Mouse (Mus musculus) limb, embryonic 13.5 days (tissue): Measurements from ENCODE around the gene Nr1i2. TPM values are rescaled to one million over a fixed set of nuclear protein-coding genes. Genes with fewer than 3 reads are reported as not detected.
"Not testable (repeated sequence)": the region's sequence is repeated elsewhere in the genome, so short reads cannot be mapped to it uniquely, and the experiment has no call there.

Experiments used
- ATAC-seq: fragments of 200-750 bp; cut with Nextera tagmentation; 2 replicates; pipeline ENCODE4 v1.8.0; 2017; ENCODE audit warnings: low read depth, moderate number of reproducible peaks, moderate TSS enrichment; ENCODE audit not compliant: low FRiP score
- H3K27ac ChIP-seq: fragments of 300-500 bp; sonication (generic); 2 replicates; pipeline ENCODE4 v1.5.1; 2015; ENCODE audit warnings: inconsistent platforms, mild to moderate bottlenecking, moderate library complexity
- H3K27me3 ChIP-seq: fragments of 300-500 bp; sonication (generic); 2 replicates; pipeline ENCODE4 v1.6.1; 2015; ENCODE audit warnings: mild to moderate bottlenecking, inconsistent platforms
- H3K36me3 ChIP-seq: fragments of 300-500 bp; sonication (generic); 2 replicates; pipeline ENCODE4 v1.6.1; 2015; ENCODE audit warnings: inconsistent platforms, mild to moderate bottlenecking, moderate library complexity
- H3K4me1 ChIP-seq: fragments of 300-500 bp; sonication (generic); 2 replicates; pipeline ENCODE4 v1.6.1; 2015; ENCODE audit warnings: inconsistent platforms
- H3K4me2 ChIP-seq: fragments of 300-500 bp; sonication (generic); replicated peaks from 2 replicates; pipeline ENCODE4 v1.6.1; 2015; ENCODE audit warnings: inconsistent platforms, mild to moderate bottlenecking, moderate library complexity
- H3K4me3 ChIP-seq: fragments of 300-500 bp; sonication (generic); 2 replicates; pipeline ENCODE4 v1.5.1; 2015; ENCODE audit warnings: moderate library complexity, mild to moderate bottlenecking, inconsistent platforms
- H3K9ac ChIP-seq: fragments of 300-500 bp; sonication (generic); 2 replicates; pipeline ENCODE4 v1.6.1; 2015; ENCODE audit warnings: mild to moderate bottlenecking, inconsistent platforms
- H3K9me3 ChIP-seq: fragments of 300-500 bp; sonication (generic); 2 replicates; pipeline ENCODE4 v1.6.1; 2016; ENCODE audit warnings: inconsistent platforms
- WGBS: fragments of 180-500 bp; shearing (Covaris S2); methylation state at CpG from one replicate; pipeline ENCODE4 v1.1.7; 2015; 5-methylcytosine and 5-hydroxymethylcytosine counted together
- polyA plus RNA-seq: library from polyadenylated mRNA; unstranded; fragments of >200 nt; fragmentation: Nextera tagmentation; extraction: Ambion mirVana; gene quantifications from 2 replicates; pipeline ENCODE4 v1.2.1, GENCODE M21; 2015

Gene Nr1i2
- not detected in 2 replicates for polyA plus RNA-seq

DNA sequence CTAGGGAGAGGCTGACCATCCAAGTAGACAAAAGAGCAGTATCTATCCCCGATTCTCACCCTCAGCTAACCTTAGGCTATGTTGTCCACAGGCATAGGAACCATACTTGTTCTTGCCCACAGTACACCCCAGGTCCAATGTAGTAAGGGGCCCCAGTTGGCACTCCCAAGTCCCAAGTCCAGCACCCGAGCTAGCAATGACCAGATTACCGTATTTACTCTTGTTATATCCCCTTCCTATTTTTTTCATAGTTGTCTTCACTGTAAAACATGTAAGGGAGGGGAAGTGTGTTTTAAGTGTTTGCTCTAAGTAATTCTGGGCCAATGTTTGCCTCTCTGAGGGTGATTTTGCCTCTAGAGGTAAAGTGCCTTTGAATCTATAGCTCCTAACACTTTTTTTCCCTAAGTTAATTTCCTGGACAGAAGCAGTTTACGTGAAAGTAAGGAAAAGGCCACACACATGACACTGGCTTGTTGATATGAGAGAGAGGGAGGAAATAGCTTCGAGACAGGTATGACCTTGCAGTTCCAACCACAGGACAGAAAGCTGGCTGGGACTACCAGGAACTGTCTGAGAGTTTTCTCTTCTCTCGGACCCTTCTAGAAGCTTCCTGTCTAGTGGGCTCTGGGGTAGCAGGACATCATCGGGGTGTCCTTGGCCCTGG lies at the start of gene Nr1i2:
Gene Nr1i2 (minus strand): TSS at position 140 of the 664 bp plus-strand sequence.
- Histone ChIP-seq H3K9me3 (no peaks in the 10 kb centered on the region), H3K27me3 (no peaks in the 10 kb centered on the region), H3K4me2 (no peak within 1 kb of the TSS), H3K36me3 (no peaks in the 10 kb centered on the region), H3K4me1 (peaks cover 10% of the 10 kb centered on the region), H3K4me3 (no peak within 1 kb of the TSS), H3K27ac (no peak within 1 kb of the TSS), H3K9ac (no peak within 1 kb of the TSS)
- WGBS, result 64% methylated on average over 7 of the region's 7 CpGs
- ATAC-seq, result no peak

DNA sequence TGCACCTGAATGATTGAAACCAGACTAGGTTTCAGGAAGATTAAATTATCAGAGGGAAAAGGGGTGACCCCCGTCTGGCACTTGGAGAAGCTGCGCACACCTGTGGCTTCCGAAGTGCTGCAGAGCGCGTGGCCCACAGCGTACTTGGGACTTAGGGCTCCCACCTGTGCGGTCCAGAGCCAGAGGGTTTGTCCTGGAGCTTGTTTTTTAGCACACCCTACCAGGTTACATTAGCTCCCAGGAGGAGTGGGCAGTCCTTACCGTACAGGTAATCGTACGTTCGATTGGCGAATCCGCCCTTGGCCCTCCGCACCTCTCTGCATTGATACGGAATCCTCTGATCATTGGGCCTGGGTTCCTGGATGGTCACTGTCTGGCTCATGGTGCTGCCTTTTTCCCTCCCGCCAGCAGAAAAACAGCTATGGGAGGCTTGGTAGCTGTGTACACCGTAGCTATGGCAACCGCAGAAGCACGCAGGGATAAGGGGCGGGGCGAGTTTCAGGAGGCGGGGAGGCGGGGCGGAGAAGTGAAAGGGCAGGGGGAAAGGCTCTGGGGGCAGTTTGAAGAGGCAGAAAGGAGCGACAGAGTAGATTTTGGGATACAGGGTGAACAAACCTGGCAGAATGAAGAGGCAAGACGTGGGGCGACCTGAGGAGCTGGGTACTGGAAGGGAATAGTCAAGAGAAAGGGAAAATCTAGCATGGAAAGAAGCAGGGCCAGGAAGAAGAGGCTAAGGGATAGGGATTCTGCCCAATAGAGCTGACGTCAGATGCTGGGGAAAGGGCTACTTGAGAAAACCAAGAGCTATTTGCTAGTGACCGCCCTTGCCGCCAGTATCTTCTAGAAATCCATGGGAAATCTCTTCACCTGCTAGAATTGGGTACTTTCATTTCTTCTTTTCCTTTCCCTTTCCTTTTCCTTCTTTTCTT lies 47.0 kb upstream of the Nr1i2 start, which contains the start of gene Maats1:
Gene Maats1 (minus strand): TSS at position 748 of the 929 bp plus-strand sequence.
- WGBS, result 9% methylated on average over 30 of the region's 30 CpGs
- no peaks in the 10 kb centered on the region for H3K36me3 ChIP-seq
- H3K9me3 ChIP-seq, result 0 out of 2 replicates have a peak, but pooled peaks cover 6% of the 10 kb centered on the region
- peak; percentile 86 for ATAC-seq
- peak within 1 kb of the TSS; percentile 62 for H3K9ac ChIP-seq
- peak within 1 kb of the TSS; percentile 71 for H3K4me2 ChIP-seq
- no peaks in the 10 kb centered on the region for H3K27me3 ChIP-seq
- peak within 1 kb of the TSS; percentile 41 for H3K4me3 ChIP-seq
- peaks cover 14% of the 10 kb centered on the region for H3K4me1 ChIP-seq
- no peak within 1 kb of the TSS for H3K27ac ChIP-seq

DNA sequence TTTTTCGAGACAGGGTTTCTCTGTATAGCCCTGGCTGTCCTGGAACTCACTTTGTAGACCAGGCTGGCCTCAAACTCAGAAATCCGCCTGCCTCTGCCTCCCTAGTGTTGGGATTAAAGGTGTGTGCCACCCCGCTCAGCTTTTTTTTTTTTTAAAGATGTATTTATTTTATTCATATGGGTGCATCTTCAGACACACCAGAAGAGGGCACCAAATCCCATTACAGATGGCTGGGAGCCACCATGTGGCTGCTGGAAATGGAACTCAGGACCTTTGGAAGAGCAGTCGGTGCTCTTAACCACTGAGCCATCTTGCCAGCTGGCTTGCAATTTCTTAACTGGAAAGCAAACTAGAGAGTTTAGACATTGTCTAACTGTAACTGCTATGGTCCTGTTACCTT lies 43.5 kb upstream of the Nr1i2 start:
- not testable (repeated sequence) for H3K36me3 ChIP-seq, H3K27ac ChIP-seq, H3K4me1 ChIP-seq, ATAC-seq, H3K4me3 ChIP-seq, H3K9ac ChIP-seq, H3K27me3 ChIP-seq, H3K9me3 ChIP-seq, H3K4me2 ChIP-seq
- WGBS, result 88% methylated on average over 4 of the region's 4 CpGs

DNA sequence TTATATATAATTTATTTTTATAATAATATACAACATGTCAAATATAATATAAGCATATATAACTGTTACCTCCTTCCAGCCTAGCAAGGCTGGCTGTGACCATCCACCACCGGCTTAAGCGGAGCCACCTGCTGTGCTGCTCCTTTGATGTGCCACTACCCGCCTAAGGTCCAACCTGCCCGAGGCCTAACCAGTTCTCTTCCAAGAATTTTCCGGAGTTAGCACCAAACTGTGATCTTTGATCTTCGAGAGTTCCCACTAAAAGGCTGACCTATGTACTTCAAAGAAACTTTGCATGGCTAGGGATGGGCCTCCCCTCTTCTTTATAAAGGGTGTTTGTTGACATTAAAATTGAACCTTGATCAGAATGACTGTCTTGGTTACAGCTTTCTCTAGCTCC lies 39.8 kb upstream of the Nr1i2 start:
- H3K4me1 ChIP-seq, result no peaks in the 10 kb centered on the region
- WGBS, result 14% methylated on average over 6 of the region's 6 CpGs

DNA sequence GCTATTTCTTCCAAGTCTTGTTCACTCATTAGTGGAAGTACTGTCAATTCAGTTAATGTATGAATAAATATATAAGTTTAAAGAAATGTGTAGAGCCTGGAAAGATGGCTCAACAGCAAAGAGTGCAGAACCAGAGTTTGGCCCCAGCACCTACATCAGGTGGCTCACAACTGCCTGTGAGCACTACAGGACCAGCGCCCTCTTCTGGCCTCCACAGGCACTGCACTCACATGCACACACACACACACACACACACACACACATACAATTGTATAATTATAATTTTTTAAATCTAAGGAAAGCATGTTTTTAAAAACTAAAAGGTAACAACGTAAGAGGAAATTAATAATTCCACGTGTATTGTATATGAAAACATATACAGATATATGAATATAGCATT lies 34.7 kb upstream of the Nr1i2 start:
- Histone ChIP-seq H3K4me2 (no peak overlapping the region), H3K36me3 (no peaks in the 10 kb centered on the region), H3K27me3 (no peaks in the 10 kb centered on the region), H3K9ac (no peak overlapping the region), H3K4me3 (no peak overlapping the region), H3K27ac (no peak overlapping the region), H3K4me1 (no peaks in the 10 kb centered on the region), H3K9me3 (no peaks in the 10 kb centered on the region)
- WGBS, result 88% methylated on average over 3 of the region's 3 CpGs
- no peak for ATAC-seq

More for the DNA sequence above, 39.8 kb upstream of the Nr1i2 start:
- Histone ChIP-seq H3K36me3 (no peaks in the 10 kb centered on the region), H3K4me3 (no peak overlapping the region), H3K9me3 (no peaks in the 10 kb centered on the region), H3K9ac (no peak overlapping the region), H3K4me2 (no peak overlapping the region), H3K27me3 (no peaks in the 10 kb centered on the region), H3K27ac (no peak overlapping the region)
- no peak for ATAC-seq

DNA sequence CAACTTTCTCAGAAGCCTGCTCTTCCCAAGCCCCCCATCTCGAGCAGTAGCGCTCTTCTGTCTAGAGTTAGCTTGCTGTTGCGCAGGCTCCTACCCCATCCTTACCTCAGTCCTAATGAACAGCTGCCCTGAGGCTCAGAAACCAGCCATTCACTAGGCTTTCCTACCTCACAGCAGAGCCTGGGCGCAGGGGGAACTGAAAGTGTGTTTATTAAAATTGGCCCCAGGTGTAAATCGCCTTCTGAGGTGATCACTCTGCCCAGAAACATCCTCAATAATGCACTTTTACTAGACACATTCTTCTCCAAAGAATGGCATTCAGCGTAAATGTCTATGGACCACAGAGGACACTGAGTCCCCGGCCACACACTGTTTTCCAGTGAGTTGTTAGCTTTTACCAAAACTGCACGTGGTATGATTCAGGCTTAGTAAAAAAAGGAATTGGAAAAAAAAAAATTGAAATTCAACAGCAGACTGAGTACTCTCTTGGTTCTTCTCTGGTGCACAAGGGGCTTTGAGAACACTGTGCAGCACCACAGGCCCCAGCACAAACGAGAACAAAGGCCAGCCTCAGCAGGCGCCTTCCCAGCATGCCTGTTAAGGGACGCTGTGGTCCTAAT lies 32.3 kb upstream of the Nr1i2 start:
- ATAC-seq, result no peak
- no peaks in the 10 kb centered on the region for H3K27me3 ChIP-seq
- 72% methylated on average over 11 of the region's 11 CpGs for WGBS
- H3K9me3 ChIP-seq, result no peaks in the 10 kb centered on the region
- H3K36me3 ChIP-seq, result no peaks in the 10 kb centered on the region
- no peak overlapping the region for H3K4me3 ChIP-seq
- H3K27ac ChIP-seq, result no peak overlapping the region
- no peaks in the 10 kb centered on the region for H3K4me1 ChIP-seq
- H3K4me2 ChIP-seq, result no peak overlapping the region
- H3K9ac ChIP-seq, result no peak overlapping the region

DNA sequence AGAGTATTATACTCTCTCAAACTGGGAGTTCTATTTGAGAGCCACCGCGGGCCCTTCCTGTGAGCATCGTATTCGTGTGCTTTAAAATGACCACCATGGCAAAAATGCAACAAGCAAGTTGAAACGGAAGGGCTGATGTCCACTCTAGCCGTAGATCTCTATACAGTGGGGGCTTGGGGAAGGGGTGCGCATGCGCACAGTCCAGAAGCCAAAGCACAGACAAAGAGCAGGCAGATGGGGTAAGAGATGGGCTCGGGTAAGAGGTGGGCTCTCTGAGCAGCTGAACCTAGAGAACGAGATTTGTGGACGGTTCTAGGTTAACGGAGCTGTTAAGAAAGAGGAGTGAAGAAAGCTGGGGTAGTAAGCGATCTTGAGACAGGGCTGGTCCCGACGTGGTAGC lies 29.7 kb upstream of the Nr1i2 start:
- Histone ChIP-seq H3K9me3 (no peaks in the 10 kb centered on the region), H3K4me3 (no peak overlapping the region), H3K9ac (no peak overlapping the region), H3K27ac (no peak overlapping the region), H3K4me2 (no peak overlapping the region), H3K27me3 (no peaks in the 10 kb centered on the region), H3K36me3 (no peaks in the 10 kb centered on the region), H3K4me1 (no peaks in the 10 kb centered on the region)
- 89% methylated on average over 15 of the region's 15 CpGs for whole genome bisulfite sequencing
- no peak for ATAC-seq

DNA sequence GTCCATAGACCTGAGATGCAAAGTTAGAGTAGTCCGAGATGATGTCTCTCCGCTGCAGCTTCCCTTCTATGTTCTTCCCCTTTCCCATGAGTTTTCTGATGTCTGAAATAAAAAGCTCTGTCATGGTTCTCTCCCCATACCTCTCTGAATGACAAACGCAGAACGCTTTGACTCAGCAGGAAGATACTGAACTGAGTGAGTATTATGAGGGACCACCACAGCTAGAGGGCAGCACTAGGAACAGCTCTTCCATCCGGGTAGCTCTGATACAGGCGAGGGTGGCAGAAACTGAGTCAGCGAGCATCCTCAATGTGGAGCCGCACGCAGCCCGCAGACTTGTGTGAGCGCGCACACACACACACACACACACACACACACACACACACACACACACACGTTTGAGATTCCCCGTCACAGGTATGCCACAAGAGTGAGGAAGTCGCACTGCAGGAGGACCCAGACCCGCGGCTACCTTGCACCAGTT lies 26.9 kb upstream of the Nr1i2 start:
- Histone ChIP-seq H3K9ac (no peak overlapping the region), H3K36me3 (no peaks in the 10 kb centered on the region), H3K4me2 (peak overlapping the region; percentile 52), H3K27ac (no peak overlapping the region), H3K4me1 (no peaks in the 10 kb centered on the region), H3K4me3 (no peak overlapping the region), H3K27me3 (no peaks in the 10 kb centered on the region), H3K9me3 (no peaks in the 10 kb centered on the region; the same call in 1 of the 2 replicates)
- 29% methylated on average over 17 of the region's 17 CpGs for WGBS
- no peak for ATAC-seq

DNA sequence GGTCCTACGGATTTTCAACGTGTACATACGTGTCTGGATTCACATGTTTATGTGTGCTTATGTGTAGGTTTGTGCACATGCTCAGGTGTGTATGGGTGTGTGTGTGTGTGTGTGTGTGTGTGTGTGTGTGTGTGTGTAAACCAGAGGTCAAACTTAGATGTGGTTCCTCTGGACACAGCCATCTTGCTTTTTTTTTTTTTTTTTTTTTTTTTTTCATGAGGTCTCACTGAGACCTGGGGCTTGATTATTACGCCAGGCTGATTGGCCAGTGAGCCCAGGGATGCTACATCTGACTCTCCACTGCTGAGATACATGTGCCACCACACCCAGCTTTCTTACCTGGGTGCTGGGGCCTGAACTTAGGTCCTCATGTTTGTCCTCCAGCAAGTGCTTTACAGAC lies 24.5 kb upstream of the Nr1i2 start:
- WGBS, result 88% methylated on average over 4 of the region's 4 CpGs
- Histone ChIP-seq H3K9ac (no peak overlapping the region), H3K4me1 (no peaks in the 10 kb centered on the region), H3K36me3 (no peaks in the 10 kb centered on the region), H3K4me3 (no peak overlapping the region), H3K4me2 (no peak overlapping the region), H3K27ac (no peak overlapping the region), H3K9me3 (peaks cover 5% of the 10 kb centered on the region; the same call in 1 of the 2 replicates), H3K27me3 (no peaks in the 10 kb centered on the region)
- ATAC-seq, result no peak

DNA sequence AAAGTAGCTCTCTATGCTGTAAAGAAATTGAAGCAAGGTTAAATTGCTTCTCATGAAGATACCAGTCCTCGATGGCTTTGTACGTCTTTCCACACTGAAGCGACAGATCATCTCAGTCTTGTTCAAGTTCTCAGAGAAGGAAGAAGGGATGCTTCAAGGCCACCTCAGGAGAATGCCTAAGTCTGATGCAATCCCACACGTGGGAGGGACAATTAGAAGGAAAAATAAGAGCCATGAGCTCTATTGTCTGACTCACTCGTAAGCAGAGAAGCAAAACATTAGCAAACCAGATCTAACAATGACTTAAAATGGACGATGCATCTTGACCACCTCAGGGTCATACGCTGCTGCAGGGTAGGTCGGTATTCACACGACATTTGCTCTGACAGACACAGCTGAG lies 23.9 kb upstream of the Nr1i2 start:
- Histone ChIP-seq H3K9me3 (peaks cover 5% of the 10 kb centered on the region; the same call in 1 of the 2 replicates), H3K4me1 (no peaks in the 10 kb centered on the region), H3K4me2 (no peak overlapping the region), H3K27ac (no peak overlapping the region), H3K27me3 (no peaks in the 10 kb centered on the region), H3K36me3 (no peaks in the 10 kb centered on the region), H3K4me3 (no peak overlapping the region), H3K9ac (no peak overlapping the region)
- ATAC-seq, result no peak
- 83% methylated on average over 9 of the region's 9 CpGs for whole genome bisulfite sequencing

DNA sequence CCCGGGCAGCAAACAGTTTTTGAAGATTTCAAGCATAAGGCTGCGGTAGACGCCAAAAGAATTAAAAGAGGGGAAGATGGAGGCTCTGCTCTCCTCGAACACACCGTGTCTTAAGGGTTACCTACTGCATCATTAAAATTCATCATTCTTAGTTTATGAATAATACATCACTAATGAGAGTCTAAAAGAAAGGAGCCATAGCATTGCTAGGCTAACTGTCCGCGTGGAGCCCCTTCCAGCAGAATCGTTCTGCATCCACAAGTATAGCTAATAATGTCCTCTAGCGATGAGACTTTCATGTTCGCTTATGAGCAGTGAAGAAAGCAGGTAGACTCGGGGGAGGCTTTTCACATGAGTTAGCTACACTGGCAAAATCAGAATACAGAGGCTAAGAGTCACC lies 13.6 kb upstream of the Nr1i2 start:
- Histone ChIP-seq H3K27ac (peak overlapping the region; percentile 52; the same call in 1 of the 2 replicates), H3K27me3 (no peaks in the 10 kb centered on the region), H3K4me2 (no peak overlapping the region; the same call in 1 of the 2 replicates), H3K4me1 (peaks cover 31% of the 10 kb centered on the region), H3K36me3 (no peaks in the 10 kb centered on the region), H3K4me3 (no peak overlapping the region), H3K9me3 (no peaks in the 10 kb centered on the region), H3K9ac (no peak overlapping the region)
- 75% methylated on average over 11 of the region's 11 CpGs for WGBS
- no peak for ATAC-seq

DNA sequence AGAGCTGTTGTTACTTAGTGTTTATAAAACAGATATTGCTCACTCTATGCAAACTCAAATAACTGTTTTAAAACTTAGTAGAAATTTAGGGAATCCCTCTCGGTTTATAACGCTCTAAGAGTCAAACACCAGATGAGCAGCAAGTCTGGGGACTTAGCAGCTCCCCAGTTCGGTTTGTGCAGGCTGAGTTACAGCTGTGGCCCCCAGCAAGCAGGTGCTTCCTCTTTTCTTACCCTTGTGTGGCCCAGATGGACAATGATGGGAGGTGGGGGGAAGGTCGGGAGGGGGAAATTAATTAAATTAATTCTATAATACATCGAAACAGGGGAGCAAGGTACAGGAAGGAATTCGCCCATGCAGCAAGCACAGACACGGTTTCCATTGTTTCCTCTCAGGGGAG lies 13.0 kb upstream of the Nr1i2 start:
- Histone ChIP-seq H3K9ac (no peak overlapping the region), H3K27me3 (no peaks in the 10 kb centered on the region), H3K4me1 (peaks cover 31% of the 10 kb centered on the region), H3K9me3 (no peaks in the 10 kb centered on the region), H3K27ac (peak overlapping the region; percentile 52; the same call in 1 of the 2 replicates), H3K4me3 (no peak overlapping the region), H3K36me3 (no peaks in the 10 kb centered on the region), H3K4me2 (peak overlapping the region; percentile 41)
- ATAC-seq, result peak; percentile 66
- 29% methylated on average over 7 of the region's 7 CpGs for WGBS
